Mouse (Mus musculus) thymus, postnatal 36 days (tissue): Measurements from ENCODE around the gene Noa1.

ENCODE experiments used
- DNase-seq, 2 experiments: peaks; one replicate each; pipeline ENCODE4 v3.0.0; 2022; ENCODE audit warnings: mixed read lengths in 2 of 2

Noa1 gene

DNA sequence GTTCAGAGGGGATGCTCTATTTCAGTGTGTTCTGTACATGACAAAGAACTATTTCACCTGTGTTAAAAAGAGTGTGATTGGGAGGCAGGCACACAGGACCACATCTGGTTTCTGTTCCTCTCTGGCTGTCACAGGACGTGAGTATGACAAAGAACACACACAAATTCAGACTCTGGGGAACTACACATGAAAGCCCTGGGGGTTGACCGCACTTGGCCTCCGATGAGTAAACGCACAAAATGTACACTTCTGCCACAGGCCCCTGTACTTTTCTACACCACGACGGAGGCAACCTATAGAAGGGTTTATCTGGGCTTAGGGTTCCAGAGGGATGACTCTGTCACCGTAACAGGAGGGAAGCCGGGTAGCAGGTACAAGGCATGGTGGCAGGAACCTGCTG is 20.2 kb downstream of the Noa1 start:
- no peak for DNase-seq

GRCm38 (mm10) chr5:77287901-77288300 is 22.0 kb downstream of the Noa1 start:
- DNase-seq = no peak

DNA sequence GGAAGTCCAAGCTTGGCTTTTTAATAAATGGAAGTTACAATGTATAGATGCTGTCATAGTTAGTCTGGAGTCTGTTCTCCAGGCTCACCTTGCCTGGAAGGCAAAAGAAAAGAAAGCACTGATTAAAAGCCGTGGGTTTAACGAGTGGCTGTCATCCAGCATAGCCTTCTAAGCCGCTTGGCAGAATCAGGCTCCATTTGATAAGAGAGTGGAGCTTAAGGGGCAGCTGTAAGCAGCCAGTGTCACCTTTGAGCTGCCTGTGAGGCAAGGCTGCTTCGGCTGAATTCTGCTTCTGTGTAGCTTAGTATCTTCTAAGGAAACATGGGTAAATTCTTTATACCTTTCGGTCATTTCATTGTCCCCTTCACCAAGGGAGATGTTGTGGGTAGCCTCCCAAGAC is 23.0 kb downstream of the Noa1 start:
- no peak for DNase-seq

DNA sequence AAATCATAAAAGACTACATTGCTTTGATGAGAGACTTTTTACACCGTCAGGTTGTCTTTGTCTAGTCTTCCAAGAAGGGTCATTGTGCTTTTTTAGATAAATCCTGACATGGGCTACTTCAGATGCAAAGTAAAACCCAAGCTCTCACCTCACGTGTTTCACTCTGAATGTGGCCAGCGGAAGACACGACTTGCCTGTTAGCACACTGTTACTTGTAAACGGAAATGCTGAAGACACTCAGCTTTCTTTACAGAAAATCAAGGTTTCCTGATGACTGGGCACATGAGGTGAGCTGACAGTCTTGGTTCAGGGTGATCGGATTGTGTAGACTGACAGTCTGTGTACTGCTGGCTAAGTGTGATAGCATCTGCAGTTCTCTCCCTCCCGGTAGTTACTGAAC is 24.2 kb downstream of the Noa1 start:
- DNase-seq = no peak

- DNase-seq = no peak
Observed at GRCm38 (mm10) chr5:77282242-77282641, 27.6 kb downstream of the Noa1 start.

DNA sequence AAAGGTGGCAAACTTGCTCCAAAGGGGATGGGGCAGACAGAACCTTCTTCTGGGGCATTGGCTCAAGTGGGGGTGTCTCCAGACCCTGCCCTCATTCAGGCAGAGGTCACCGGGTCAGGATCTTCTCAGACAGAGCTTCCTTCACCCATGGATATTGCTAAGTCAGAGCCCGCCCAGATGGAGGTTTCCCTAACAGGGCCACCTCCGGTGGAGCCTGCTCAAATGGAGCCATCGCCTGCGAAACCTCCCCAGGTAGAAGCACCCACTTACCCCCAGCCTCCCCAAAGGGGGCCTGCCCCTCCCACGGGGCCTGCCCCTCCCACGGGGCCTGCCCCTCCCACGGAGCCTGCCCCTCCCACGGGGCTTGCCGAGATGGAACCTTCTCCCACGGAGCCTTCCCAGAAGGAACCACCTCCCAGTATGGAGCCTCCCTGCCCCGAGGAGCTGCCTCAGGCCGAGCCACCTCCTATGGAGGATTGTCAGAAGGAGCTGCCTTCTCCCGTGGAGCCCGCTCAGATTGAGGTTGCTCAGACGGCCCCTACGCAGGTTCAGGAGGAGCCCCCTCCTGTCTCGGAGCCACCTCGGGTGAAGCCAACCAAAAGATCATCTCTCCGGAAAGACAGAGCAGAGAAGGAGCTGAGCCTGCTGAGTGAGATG is 28.2 kb downstream of the Noa1 start:
- DNase-seq = no peak

- DNase-seq = no peak
Observed at GRCm38 (mm10) chr5:77277204-77277603, 32.7 kb downstream of the Noa1 start.

DNA sequence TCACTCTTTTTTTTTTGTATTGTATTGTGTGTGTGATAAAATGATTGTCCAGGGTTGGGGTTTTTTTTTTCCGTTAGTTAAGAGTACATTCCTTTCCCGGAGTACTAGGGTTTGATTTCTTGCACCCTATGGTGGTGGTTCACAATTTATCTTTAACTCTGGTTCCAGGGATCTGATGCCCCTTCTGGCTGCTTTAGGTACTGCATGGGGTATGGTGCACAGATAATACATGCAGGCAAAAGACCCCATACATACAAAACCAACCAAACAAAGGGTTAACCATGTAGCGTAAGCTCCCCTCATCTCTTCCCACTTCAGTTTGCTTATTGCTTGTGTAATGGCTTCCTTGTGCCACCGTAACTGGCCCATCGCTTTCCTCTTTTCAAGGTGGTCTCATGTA is 33.9 kb downstream of the Noa1 start:
- DNase-seq = peak; percentile 53 to 64

- DNase-seq = peak; percentile 77 to 87
Observed at GRCm38 (mm10) chr5:77273151-77273550, 36.7 kb downstream of the Noa1 start.

DNA sequence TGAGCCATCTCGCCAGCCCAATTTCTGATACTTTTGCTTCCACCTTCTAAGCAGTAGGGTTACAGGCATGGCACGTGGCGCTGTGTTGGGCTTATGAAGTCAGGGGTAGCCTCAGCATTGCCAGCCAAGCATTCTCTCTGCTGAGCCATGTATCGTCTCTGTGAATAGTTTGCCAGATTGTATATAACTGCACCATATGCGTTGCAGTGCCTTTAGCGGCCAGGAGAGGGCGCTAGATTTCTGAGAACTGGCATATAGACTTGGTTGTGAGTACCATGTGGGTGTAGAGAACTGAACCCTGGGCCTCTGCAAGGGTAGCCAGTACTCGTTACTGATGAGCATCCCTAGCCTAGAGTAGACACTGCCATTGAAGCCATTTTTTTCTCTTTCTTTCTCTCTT is 40.5 kb downstream of the Noa1 start:
- DNase-seq = peak in 1 of 2 experiments; percentile 39

- DNase-seq = no peak
Observed at GRCm38 (mm10) chr5:77267957-77268624, 41.8 kb downstream of the Noa1 start.

DNA sequence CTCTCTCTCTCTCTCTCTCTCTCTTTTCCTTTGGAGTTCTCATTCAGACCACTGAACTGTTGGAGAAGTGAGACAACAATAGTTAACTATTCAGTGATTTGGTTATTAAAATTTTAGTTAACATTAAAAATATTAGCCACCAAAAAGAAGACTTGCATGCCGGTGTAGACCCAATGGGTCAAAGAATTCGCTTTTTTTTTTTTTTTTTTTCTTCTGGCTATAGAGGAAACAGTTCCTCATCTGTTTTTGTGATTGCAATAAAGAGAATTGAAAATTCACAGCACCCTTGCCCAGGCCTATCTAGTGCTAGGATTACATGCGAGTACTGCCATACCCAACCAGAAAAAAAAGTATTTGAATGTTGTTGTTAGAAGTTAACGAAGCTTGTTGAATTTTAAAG is 42.4 kb downstream of the Noa1 start:
- DNase-seq = no peak

GRCm38 (mm10) chr5:77266886-77267401 is 42.9 kb downstream of the Noa1 start:
- no peak for DNase-seq

- DNase-seq = peak; percentile 67 to 76
Observed at GRCm38 (mm10) chr5:77266066-77266885, 43.6 kb downstream of the Noa1 start.

DNA sequence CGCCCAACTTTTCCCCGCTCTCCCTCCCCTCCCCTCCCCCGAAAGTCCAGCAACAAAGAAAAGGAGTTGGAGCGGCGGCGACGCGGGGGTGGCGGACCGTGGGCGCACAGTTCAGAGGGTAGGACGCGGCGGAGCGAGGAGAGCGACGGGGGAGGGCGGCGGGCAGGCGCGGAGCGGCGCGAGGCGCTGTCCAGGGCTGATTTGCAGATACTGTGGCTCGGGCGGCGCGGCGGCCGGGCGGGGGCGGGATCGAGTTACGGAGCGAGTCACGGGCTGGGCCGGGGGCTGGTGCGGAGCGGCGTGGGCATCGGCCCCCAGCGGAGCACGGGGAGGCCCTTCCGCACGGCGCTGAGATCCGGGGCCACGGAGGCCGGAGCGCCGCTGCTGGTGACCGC is 44.2 kb downstream of the Noa1 start:
- DNase-seq = peak; percentile 76 to 81

DNA sequence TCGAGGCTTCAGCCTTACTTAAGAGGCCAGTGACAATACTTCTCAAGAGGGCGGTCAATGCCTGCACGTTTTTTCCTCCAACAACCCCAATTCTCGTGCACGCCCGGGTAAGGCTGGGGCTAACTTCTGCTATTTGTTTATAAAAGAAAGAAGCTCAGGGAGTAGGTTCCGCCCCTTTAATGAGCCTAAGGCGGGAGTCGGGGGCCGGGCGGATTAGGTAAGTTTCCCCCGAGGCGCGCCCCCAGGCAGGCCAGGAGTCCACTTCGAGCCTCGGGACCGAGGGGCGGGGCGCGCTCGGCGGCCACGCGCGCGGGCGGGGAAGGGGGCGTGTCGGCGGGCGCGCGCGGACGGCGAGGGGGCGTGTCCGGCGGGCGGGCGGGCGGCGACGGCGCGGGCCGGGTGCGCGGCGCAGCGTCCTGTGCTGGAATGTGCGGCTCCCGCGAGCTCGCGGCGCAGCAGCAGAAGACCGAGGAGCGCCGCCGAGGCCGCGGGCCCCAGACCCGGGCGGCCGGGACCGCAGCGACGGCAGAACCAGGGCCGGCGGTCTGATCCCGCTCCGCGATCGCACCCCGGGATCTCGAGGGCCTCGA is 44.7 kb downstream of the Noa1 start, which contains the start of gene Rest:
TSS of gene Rest (plus strand) at position 411 of the 590 bp plus-strand sequence.
- DNase-seq = peak; percentile 77 to 79

GRCm38 (mm10) chr5:77262105-77262504 is 47.8 kb downstream of the Noa1 start:
- no peak for DNase-seq

DNA sequence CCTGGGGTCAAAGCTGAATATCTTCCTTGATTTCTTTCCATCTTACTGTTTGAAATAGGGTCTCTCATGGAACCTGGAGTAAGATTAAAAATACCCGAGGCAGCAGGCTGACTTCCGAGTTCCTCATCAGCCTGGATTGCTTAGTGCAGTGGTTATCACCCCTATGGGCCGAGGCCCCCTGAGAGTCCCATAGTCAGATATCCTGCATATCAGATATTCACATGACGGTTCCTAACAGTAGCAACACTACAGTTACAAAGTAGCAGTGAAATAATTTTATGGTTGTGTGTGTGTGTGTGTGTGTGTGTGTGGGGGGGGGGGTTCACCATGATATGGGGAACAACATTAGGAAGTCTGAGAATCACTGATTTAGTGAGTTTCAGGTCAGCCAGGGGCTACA is 48.7 kb downstream of the Noa1 start:
- no peak for DNase-seq

- no peak for DNase-seq
Observed at GRCm38 (mm10) chr5:77260141-77260540, 49.7 kb downstream of the Noa1 start.

GRCm38 (mm10) chr5:77259315-77259714 is 50.6 kb downstream of the Noa1 start:
- DNase-seq = no peak

DNA sequence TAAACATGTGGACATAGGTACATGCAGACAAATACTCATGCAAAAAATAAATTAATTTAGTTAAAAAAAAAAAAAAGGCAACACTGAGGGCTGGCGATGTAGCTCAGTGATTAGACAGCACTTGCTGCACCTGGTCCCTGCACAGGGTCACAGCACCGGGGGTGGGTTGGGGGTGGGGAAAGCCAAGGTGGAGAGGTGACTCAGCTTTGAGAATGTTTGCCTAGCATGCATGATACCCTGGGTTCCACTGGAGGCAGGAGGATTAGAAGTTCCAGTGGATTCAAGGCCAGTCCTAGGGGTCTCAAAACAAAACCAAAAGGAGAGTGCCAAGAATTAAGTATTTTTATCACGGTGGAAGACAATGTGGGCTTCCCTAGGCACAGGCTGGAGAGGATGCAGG is 52.3 kb downstream of the Noa1 start:
- DNase-seq = no peak

DNA sequence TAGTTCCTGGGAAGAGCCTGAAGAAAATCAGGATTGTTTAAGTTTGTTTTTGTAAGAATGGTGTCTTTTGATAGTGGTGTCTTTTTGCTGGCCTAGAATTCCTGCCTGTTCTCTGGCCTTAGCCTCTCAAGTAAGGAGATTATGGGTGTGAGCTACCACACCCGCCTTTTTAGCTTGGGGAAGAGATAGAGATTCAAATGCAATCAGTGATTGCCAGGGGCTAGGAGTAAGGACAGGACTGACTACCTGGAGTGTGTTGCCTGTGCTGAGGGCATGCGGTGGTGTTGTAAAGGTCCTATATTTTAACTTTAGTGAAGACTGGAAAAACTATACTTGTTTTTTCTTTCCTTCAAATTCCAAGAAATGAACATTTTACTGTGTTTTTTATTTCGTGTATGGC is 55.5 kb downstream of the Noa1 start:
- no peak for DNase-seq

DNA sequence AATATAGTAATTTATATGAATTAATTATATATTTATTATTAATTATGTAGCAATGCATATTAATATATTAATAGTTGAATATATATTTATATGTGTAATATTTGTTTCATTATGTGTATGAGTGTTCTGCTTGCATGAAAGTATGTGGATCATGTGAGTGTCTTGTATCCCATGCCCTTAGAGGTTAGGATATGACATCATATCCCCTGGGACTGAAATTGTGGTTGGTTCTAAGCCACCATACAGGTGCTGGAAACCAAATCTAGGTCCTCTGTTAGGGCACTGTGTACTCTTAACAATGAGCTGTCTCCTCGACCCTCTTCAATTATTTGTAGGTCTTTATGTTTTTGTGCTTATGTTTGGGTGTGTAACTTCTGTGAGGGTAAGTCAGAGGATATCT is 56.7 kb downstream of the Noa1 start:
- no peak for DNase-seq
